Mouse (Mus musculus) bone marrow, adult 2 months (tissue): Measurements from ENCODE around the gene Skiv2l.

ENCODE experiments used
- CTCF ChIP-seq: fragments of 200-500 bp; IDR thresholded peaks from 2 replicates; pipeline ENCODE4 v1.5.1; 2011; ENCODE audit warnings: low read length, control low read depth; ENCODE audit not compliant: control insufficient read depth, insufficient read depth
- POLR2A ChIP-seq: fragments of 200-500 bp; IDR thresholded peaks from 2 replicates; pipeline ENCODE4 v1.6.1; 2011; ENCODE audit warnings: low read depth, mild to moderate bottlenecking, control low read depth, low read length, borderline replicate concordance; ENCODE audit not compliant: control insufficient read depth

DNA sequence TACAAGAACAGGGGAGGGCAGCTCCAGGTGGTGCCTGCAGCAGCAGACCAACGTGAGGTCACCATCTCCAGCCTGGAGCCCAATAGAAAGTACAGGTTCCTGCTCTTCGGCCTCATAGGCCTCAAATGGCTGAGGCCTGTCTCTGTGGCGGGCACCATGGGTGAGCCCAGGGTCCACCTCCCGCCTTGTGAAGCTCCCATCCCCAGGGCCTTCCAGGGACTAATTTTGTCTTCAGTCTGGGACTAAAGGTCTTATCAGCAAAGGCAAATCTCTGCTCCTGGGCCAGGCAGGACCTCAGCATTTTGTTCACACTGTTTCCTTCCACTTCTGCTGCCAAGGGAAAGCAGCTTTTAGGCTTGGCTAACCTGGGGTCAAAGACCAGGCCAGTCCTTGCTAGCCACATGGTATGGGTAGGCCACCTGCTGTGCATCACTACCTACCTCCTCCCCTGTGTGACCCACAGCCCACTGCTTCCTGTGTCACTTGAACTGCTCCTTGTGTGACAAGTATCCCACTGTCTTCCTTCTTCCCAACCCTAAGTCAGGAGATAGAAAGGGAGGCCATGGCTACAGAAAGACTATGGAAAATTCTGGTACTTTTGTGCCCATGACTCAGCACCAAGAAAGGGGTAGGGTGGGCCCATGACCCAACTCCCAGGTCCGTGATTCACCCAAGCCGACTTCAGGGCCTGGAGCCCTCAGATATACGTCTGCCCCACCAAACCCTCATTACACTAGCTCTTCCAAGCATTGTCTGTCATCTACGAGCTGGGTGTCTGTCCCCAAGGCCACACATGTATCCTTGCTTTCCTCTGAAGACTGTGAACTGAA lies 53.5 kb downstream of the Skiv2l start:
- TF ChIP-seq CTCF (no peak), POLR2A (no peak)
